Mouse (Mus musculus): Measurements from ENCODE around the gene Supt3. TPM values are rescaled to one million over a fixed set of nuclear protein-coding genes. Genes with fewer than 3 reads are reported as not detected.
A peak's percentile ranks its signal among the peaks of the same experiment; 100 is the strongest.

The Supt3 gene
- polyA plus RNA-seq, 1 experiment from 2014 or later: 18.6 TPM

DNA sequence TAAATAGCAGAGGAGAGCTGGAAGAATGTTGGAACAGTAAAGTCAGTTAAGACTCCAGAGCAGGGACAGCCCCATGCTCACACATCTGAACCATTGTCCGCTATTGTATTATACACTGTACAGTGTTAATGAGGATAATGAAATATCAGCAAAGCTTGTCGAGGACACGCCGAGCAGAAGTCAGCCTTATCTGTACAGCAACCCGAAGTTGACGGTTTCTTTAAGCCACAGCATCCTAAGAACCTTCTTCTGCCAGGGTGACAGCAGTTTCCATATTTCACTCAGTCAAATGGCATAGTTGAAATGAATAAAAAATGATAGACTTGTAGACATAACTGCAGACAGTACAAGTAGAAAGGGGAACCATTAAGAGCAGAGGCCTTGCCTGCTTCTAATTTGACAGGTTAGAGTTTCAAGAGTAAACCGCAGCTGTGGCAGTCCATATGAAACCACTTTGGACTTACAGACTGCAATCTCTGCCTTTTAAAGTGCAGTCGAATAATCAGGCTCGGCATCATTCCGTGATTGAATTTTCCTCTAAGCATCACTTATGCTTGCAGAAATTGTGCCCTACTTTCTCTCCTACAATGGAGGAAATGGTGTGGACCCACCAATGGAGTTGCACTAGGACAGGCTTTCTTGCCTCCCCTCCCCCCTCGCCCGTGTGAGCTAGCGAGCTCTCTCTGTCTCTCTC is 227.7 kb downstream of the Supt3 start:
- H3K9ac ChIP-seq: no peak overlapping the region
- H3K27ac ChIP-seq: no peak overlapping the region
- 92% methylated on average over 13 of the region's 13 CpGs for whole genome bisulfite sequencing
- no peaks in the 10 kb centered on the region for H3K9me3 ChIP-seq
- ATAC-seq: no peak
- H3K4me2 ChIP-seq (replicated peaks): no peak overlapping the region
- H3K4me1 ChIP-seq (replicated peaks): no peaks in the 10 kb centered on the region
- H3K36me3 ChIP-seq: no peaks in the 10 kb centered on the region
- no peak overlapping the region for H3K4me3 ChIP-seq (replicated peaks)
- no peaks in the 10 kb centered on the region for H3K27me3 ChIP-seq (replicated peaks)

- H3K36me3 ChIP-seq: no peaks in the 10 kb centered on the region
- 62% methylated on average over 1 of the region's 1 CpGs for WGBS
- ATAC-seq: no peak
- no peak overlapping the region for H3K4me2 ChIP-seq (replicated peaks)
- no peaks in the 10 kb centered on the region for H3K27me3 ChIP-seq (replicated peaks)
- no peak overlapping the region for H3K9ac ChIP-seq
- H3K27ac ChIP-seq: no peak overlapping the region
- H3K4me3 ChIP-seq (replicated peaks): no peak overlapping the region
- no peaks in the 10 kb centered on the region for H3K9me3 ChIP-seq
- no peaks in the 10 kb centered on the region for H3K4me1 ChIP-seq (replicated peaks)
These were observed 230.5 kb downstream of the Supt3 start for GRCm38 (mm10) chr17:45007461-45007860.

DNA sequence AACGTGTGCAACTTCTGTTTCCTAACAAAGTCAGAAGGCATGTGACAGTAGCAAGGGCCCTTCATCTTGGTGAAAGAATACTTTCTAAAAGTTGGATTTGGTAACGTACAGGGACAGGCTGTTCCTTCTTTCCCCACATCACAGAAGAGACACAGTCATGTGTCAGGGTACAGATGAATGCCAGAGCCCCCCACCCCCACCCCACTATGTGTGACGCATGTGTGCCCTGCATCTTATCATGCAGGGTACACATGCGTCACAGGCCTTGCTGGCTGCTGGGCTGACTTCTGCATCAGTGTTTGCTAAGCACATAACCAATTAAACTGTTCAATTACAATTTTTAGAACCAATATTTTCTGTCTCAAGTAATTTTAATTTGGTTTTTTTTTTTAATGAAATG is 231.7 kb downstream of the Supt3 start:
- no peaks in the 10 kb centered on the region for H3K4me1 ChIP-seq (replicated peaks)
- H3K27ac ChIP-seq: no peak overlapping the region
- no peaks in the 10 kb centered on the region for H3K9me3 ChIP-seq
- ATAC-seq: no peak
- H3K9ac ChIP-seq: no peak overlapping the region
- WGBS: 50% methylated on average over 4 of the region's 4 CpGs
- no peak overlapping the region for H3K4me2 ChIP-seq (replicated peaks)
- H3K27me3 ChIP-seq (replicated peaks): no peaks in the 10 kb centered on the region
- no peak overlapping the region for H3K4me3 ChIP-seq (replicated peaks)
- H3K36me3 ChIP-seq: no peaks in the 10 kb centered on the region

DNA sequence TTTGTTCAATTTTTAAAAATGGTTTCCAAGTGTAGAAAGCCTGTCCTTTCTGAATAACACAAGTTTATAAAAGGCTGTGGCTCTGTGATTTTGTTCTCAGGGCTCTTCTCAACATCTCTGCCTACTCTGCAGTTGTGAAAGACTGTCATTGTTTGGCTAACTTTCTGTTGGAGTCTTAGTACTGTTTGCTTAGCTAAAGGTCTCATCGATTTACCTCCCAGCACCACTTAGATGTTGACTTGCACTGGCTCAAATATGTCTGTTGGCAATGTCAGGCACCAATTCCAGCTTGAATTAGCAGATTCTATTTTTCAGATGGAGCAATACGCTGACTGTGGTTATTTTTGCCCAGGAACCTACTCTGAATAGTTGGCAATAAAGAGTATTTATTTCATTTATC is 233.5 kb downstream of the Supt3 start:
- Histone ChIP-seq H3K36me3 (no peaks in the 10 kb centered on the region), H3K4me2 (replicated peaks) (no peak overlapping the region), H3K4me1 (replicated peaks) (no peaks in the 10 kb centered on the region), H3K27ac (no peak overlapping the region), H3K9me3 (no peaks in the 10 kb centered on the region), H3K4me3 (replicated peaks) (no peak overlapping the region), H3K9ac (no peak overlapping the region), H3K27me3 (replicated peaks) (no peaks in the 10 kb centered on the region)
- 71% methylated on average over 2 of the region's 2 CpGs for WGBS
- ATAC-seq: no peak

DNA sequence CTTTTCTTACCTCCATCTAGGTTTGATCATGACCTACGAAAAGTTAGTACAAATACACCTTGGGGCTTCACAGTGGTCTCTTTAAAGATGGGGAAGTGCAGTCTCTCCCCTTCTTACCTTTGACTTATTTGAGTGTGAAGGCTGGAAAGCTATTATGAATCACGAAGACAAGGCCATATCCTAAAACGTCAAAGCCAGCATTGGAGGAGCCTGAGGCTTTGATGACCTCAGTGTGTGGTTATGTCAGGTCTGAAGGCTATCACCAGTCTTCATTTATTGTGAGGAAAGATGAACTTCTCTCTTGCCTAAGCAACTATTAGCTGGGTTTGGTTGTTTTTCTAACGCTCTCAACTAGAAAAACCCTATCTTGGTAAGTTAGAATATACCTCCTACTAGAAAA is 239.8 kb downstream of the Supt3 start:
- no peak overlapping the region for H3K27ac ChIP-seq
- H3K4me2 ChIP-seq (replicated peaks): no peak overlapping the region
- no peaks in the 10 kb centered on the region for H3K4me1 ChIP-seq (replicated peaks)
- H3K36me3 ChIP-seq: no peaks in the 10 kb centered on the region
- no peak overlapping the region for H3K9ac ChIP-seq
- WGBS: 82% methylated on average over 4 of the region's 4 CpGs
- ATAC-seq: no peak
- no peaks in the 10 kb centered on the region for H3K9me3 ChIP-seq
- no peaks in the 10 kb centered on the region for H3K27me3 ChIP-seq (replicated peaks)
- no peak overlapping the region for H3K4me3 ChIP-seq (replicated peaks)

DNA sequence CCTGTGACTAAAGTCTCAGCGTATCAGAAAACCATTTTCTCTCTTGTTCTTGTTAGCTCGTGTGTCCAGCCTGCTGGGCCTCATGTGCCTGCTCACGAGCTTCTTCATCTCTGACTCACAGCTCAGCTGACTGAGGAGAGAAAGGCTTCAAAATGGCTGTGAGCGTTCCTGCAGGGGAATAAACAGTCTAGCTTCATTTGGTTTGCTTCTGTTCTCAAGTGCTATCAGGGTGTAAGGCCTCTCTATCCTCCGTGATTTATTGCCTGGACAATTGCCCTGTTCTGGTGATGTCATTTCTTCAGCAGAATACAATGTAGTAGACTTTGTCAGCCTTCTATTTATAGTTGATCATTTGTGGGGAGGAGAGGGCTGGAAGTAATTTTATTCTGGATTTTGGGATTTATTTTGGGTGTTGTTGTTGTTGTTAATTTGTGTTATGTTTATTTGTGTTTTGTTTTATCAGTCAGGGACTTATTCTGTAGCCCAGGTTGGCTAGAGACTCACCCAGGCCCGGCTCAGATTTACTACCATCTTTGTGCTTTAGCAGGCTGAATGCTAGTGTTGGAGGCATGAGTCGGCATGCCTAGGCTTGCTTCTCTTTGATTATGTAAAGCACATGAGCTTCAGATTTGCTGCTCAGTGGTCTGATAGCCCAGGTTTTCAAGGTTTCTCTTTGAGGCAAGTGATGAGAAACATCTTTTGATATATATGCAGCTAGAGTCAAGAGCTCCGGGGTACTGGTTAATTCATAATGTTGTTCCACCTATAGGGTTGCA is 243.4 kb downstream of the Supt3 start:
- ATAC-seq: peak; percentile 71
- 52% methylated on average over 8 of the region's 8 CpGs for WGBS
- Histone ChIP-seq H3K4me2 (replicated peaks) (no peak overlapping the region), H3K9ac (no peak overlapping the region), H3K27me3 (replicated peaks) (no peaks in the 10 kb centered on the region), H3K27ac (no peak overlapping the region), H3K4me3 (replicated peaks) (no peak overlapping the region), H3K36me3 (no peaks in the 10 kb centered on the region), H3K4me1 (replicated peaks) (no peaks in the 10 kb centered on the region), H3K9me3 (no peaks in the 10 kb centered on the region)

GRCm38 (mm10) chr17:45028441-45028840 is 251.5 kb downstream of the Supt3 start:
- ATAC-seq: no peak
- WGBS: 64% methylated on average over 3 of the region's 3 CpGs

DNA sequence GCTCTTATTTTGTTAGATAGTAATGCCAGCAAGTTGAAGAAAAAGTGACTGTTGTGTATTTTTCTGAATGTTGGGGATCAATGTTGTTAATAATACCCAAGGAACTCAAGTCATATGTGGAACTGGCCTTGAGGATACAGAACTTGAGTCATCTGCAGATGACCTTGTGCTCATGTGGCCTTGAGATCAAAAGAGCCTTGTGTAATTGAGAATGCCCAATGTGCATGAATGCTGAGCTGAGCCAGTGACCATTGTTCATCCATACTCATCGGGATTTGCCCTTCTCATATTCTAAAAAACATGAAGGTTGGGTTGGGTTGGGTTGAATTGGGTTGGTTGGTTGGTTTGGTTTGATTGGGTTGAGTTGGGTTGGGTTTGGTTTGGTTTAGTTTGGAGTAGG is 252.2 kb downstream of the Supt3 start:
- H3K27me3 ChIP-seq (replicated peaks): no peaks in the 10 kb centered on the region
- no peak overlapping the region for H3K4me3 ChIP-seq (replicated peaks)
- H3K9ac ChIP-seq: no peak overlapping the region
- WGBS: 95% methylated on average over 1 of the region's 1 CpGs
- H3K4me1 ChIP-seq (replicated peaks): no peaks in the 10 kb centered on the region
- ATAC-seq: no peak
- no peaks in the 10 kb centered on the region for H3K36me3 ChIP-seq
- no peak overlapping the region for H3K4me2 ChIP-seq (replicated peaks)
- H3K27ac ChIP-seq: no peak overlapping the region
- no peaks in the 10 kb centered on the region for H3K9me3 ChIP-seq

More at GRCm38 (mm10) chr17:45028441-45028840, 251.5 kb downstream of the Supt3 start:
- Histone ChIP-seq H3K4me3 (replicated peaks) (no peak overlapping the region), H3K36me3 (no peaks in the 10 kb centered on the region), H3K9ac (no peak overlapping the region), H3K4me1 (replicated peaks) (no peaks in the 10 kb centered on the region), H3K9me3 (no peaks in the 10 kb centered on the region), H3K27ac (no peak overlapping the region), H3K27me3 (replicated peaks) (no peaks in the 10 kb centered on the region), H3K4me2 (replicated peaks) (no peak overlapping the region)

DNA sequence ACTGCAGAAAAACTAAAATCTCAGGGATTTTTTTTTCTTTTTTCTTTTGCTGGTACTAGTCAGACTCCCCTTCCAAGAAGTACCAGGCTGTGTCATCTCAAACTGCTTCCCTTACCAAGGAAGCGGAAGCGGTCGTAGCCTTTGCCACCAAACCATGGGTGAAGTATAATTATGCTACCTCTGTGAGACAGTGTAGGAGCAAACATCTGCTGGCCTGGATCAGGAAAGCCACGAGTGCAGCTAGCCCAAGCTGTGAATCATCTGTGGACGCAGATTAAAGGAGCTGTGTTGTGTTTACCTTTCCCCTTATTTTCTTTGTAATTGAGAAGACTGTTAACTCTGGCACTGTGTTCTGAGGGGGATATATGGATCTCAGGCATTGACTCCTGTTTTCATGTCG is 255.3 kb downstream of the Supt3 start:
- Histone ChIP-seq H3K27me3 (replicated peaks) (no peaks in the 10 kb centered on the region), H3K27ac (no peak overlapping the region), H3K36me3 (no peaks in the 10 kb centered on the region), H3K4me2 (replicated peaks) (no peak overlapping the region), H3K4me1 (replicated peaks) (no peaks in the 10 kb centered on the region), H3K9me3 (no peaks in the 10 kb centered on the region), H3K9ac (no peak overlapping the region), H3K4me3 (replicated peaks) (no peak overlapping the region)
- 74% methylated on average over 6 of the region's 6 CpGs for WGBS
- no peak for ATAC-seq

DNA sequence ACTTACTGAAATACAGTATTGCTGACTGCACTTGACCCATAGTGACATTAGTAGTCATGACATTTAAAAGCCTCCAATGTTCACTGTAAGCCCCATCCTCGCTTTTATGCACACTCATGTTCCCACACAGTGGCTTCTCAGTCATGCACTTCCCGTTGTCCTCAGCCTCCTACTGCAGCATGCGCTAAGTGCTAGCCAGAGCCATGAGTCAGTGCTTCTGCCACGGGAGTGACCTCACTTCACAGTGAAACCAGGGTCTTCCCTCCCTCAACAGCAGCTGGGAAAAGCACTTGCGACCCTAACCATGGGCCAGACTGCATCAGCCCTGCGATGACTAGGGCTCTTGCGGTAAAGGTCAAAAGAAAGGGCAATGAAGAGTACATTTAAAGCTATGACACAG is 256.7 kb downstream of the Supt3 start:
- H3K27ac ChIP-seq: no peak overlapping the region
- 63% methylated on average over 7 of the region's 7 CpGs for WGBS
- H3K36me3 ChIP-seq: no peaks in the 10 kb centered on the region
- no peak overlapping the region for H3K9ac ChIP-seq
- H3K9me3 ChIP-seq: no peaks in the 10 kb centered on the region
- no peak overlapping the region for H3K4me3 ChIP-seq (replicated peaks)
- no peaks in the 10 kb centered on the region for H3K4me1 ChIP-seq (replicated peaks)
- no peaks in the 10 kb centered on the region for H3K27me3 ChIP-seq (replicated peaks)
- H3K4me2 ChIP-seq (replicated peaks): no peak overlapping the region
- ATAC-seq: no peak

DNA sequence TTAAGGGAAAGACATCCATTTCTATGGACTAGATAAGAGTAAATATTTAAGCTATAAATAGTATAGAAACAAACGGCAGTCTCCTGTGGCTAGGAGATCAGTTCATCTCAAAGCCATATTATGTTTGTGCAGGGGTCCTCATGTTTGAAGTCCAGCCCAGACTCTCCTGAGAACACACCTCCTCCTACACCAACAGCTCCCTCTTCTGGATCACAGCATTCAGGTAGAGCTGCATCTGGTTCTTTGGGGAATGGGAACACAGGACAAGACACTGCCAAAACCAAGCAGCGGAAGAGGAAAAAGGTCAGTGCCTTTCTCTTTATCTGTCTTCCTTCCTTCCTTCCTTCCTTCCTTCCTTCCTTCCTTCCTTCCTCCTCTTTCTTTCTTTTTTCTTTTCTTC is 264.1 kb downstream of the Supt3 start:
- no peaks in the 10 kb centered on the region for H3K9me3 ChIP-seq
- H3K4me3 ChIP-seq (replicated peaks): no peak overlapping the region
- no peaks in the 10 kb centered on the region for H3K27me3 ChIP-seq (replicated peaks)
- H3K4me2 ChIP-seq (replicated peaks): no peak overlapping the region
- 62% methylated on average over 2 of the region's 2 CpGs for WGBS
- H3K9ac ChIP-seq: no peak overlapping the region
- H3K36me3 ChIP-seq: no peaks in the 10 kb centered on the region
- no peaks in the 10 kb centered on the region for H3K4me1 ChIP-seq (replicated peaks)
- H3K27ac ChIP-seq: no peak overlapping the region
- ATAC-seq: no peak

GRCm38 (mm10) chr17:45045804-45046203 is 268.9 kb downstream of the Supt3 start:
- H3K27me3 ChIP-seq (replicated peaks): no peaks in the 10 kb centered on the region
- no peak overlapping the region for H3K4me2 ChIP-seq (replicated peaks)
- no peak overlapping the region for H3K27ac ChIP-seq
- no peaks in the 10 kb centered on the region for H3K4me1 ChIP-seq (replicated peaks)
- H3K9ac ChIP-seq: no peak overlapping the region
- no peak overlapping the region for H3K4me3 ChIP-seq (replicated peaks)
- ATAC-seq: no peak
- H3K36me3 ChIP-seq: no peaks in the 10 kb centered on the region
- H3K9me3 ChIP-seq: no peaks in the 10 kb centered on the region

- no peak overlapping the region for H3K4me2 ChIP-seq (replicated peaks)
- no peaks in the 10 kb centered on the region for H3K27me3 ChIP-seq (replicated peaks)
- H3K4me3 ChIP-seq (replicated peaks): no peak overlapping the region
- H3K4me1 ChIP-seq (replicated peaks): no peaks in the 10 kb centered on the region
- no peaks in the 10 kb centered on the region for H3K9me3 ChIP-seq
- no peak overlapping the region for H3K9ac ChIP-seq
- H3K27ac ChIP-seq: no peak overlapping the region
- H3K36me3 ChIP-seq: no peaks in the 10 kb centered on the region
- 95% methylated on average over 3 of the region's 3 CpGs for WGBS
- no peak for ATAC-seq
These were observed 269.6 kb downstream of the Supt3 start for GRCm38 (mm10) chr17:45046583-45046982.

Measured in intestine, embryonic 15.5 days (tissue).